Mouse (Mus musculus) kidney, adult 2 months (tissue): ENCODE data around the gene Abhd8.

Experiments
- CTCF ChIP-seq: fragments of 200-500 bp; conservative IDR thresholded peaks from 2 replicates; pipeline ENCODE4 v1.5.1; 2011; ENCODE audit warnings: low read depth, mild to moderate bottlenecking, control low read depth, low read length, moderate library complexity, mixed read lengths; ENCODE audit not compliant: insufficient read depth, insufficient read length
- POLR2A ChIP-seq: fragments of 200-500 bp; IDR thresholded peaks from one replicate; pipeline ENCODE4 v1.6.1; 2011; ENCODE audit warnings: low read depth, low read length, control low read depth

DNA sequence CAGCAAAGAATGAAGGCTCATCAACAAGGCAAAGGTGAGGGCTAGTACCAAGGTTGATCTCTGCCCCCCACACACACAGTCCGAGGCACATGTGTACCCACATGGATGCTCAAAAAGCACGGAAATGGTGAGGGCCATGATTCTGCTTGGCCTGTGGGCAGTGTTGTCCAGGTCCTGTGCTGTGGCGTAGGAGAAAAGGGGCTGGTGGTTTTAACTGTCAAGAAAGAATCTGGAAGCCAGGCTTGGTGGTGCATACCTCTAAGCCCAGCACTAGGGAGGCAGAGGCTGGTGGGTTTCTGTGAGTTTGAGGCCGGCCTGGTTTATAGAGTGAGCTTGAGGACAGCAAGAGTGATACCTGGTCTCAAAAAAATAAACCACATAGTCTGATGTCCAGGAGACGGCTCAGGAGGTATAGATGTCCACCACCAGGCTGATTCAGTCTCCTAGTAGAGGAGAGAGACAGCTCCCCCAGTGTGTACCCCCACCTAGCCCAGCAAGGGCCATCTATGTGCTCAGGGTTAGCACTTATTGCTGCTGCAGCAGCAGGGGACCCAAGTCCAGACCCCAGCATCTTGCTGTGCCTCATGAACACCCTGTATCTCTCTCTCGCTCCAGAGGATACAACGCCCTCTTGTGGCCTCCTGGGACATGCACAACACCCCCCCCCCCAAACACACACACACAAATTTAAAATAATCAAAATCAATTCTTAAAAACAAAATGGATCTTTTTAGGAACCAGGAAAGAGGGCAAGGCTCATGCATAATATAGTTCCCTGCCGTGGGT lies 9.3 kb upstream of the Abhd8 start:
- TF ChIP-seq CTCF = 0 out of 2 replicates have a peak, but pooled peaks have one; percentile 28
- TF ChIP-seq POLR2A = no peak
